Mouse (Mus musculus) cerebellum, postnatal 10 days (tissue): ENCODE measurements around the gene Slc35d3.
A peak's percentile ranks its signal among the peaks of the same experiment; 100 is the strongest.

ENCODE experiments used
- DNase-seq, 2 experiments: peaks; one replicate each; pipeline ENCODE4 v3.0.0; 2021; ENCODE audit warnings: mixed read lengths in 2 of 2

The Slc35d3 gene

DNA sequence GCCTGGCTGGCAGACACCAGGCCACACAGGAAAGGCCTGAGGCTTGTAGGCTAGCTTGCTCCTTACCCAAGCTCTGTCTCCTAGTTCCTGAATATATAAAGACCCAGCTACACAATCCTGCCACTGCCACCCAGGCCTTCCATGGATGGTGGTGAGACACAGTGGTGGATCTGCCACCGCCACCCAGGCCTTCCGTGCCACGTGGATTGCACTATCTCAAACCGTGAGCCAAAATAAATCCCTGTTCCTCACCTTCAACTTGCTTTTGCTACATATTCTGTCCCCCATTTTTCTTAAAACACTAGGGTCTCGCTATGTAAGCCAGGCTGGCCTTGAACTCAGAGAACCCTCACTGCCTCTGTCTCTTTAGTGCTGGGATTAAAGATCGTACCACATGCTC lies 17.0 kb downstream of the Slc35d3 start:
- no peak for DNase-seq

DNA sequence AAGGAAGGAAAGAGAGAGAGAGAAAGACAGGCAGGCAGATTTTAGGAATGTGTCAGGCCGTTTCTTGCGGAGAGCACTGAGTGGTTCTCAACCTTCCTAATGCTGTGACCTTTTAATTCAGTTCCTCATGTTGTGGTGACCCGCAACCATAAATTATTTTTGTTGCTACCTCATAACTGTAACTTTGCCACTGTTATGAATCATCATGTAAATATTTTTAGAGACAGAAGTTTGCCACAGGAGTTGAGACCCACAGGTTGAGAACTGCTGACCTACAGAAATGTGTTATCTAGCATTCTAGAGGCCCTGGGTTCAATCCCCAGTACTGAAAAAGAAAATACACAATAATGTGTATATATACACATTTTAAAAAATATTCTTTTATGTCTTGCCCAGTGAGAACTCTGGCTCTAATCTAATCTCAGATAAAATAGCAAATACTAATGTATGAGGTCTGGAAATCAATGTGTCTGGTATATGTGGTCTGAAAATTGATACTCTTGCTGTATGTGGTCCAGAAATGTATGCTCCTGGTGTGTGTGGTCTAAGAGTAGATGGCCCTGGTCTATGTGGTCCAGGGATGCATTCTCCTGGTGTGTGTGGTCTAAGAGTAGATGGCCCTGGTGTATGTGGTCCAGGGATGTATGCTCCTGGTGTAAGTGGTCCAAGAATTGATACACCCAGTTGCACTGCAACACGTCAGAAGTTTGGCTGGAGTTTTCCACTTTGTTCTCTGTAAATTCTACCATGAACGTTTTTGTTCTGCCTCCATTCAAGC lies 20.0 kb downstream of the Slc35d3 start:
- no peak for DNase-seq

DNA sequence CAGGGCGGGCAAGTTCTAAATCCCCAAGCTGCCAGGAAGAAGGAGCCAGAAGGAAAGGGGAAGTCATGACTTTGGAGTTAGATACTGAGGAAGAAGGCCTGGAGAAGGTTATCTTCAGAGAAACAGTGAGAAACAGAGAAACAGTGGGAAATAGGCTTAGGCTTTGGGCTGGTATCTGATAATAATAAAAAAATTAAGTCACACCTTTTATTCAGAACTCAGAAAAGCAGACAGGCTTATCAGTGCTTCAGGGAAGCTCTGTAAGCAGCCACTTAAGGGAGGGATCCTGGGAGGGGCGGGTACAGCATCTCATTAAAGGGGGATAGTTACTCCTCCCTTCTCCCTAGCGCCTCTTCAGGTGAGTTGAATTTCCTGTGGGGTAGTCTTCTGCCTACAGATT lies 30.3 kb downstream of the Slc35d3 start:
- no peak for DNase-seq

DNA sequence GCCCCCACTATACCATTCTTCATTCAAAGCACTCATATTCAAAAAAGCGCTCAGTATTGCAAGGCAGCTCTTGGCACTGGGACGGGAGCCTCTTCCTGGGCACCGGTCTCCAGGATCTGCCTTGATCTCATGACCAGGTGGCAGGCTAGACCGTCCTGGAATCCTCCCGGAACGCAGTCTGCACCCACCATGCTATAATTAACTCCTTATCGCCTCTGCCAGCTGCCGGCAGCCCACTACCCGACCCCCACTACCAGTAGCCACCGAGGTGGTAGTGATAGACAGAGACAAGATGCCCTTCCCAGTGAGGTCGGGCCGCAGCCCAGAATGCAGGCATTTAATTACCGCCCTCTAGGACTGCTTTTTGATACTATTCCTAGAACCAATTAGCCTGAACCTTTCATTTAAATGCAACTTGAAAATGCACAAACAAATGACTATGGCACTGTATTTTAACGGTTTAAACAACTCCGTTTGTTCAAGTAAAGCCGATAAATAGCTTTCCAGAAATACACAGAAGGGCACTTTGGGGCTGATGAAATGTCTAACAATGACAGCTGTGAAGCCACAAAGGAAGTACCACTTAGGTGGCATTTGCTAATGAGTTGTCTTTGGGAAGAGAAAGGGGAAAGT lies 32.4 kb downstream of the Slc35d3 start:
- peak; percentile 25 to 31 for DNase-seq

DNA sequence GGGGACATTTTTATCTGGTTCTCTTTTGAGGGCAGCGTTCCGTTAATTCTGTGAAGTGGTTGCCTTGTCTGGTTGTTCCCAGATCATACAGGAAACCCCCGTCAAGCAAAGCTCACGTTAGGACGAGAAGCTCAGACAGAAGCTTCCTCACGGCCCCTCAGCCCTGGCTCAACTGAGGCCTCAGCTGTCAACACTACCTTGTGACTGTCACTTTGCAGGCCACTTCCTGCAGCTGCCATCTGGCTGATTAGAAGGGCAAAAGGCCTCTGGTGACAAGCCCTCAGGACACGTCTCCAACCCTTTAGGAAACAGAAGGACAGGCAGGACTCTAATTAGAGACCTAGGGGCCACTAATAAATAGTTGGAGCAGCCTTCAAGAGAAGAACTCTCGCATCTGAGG lies 35.9 kb downstream of the Slc35d3 start:
- peak; percentile 56 to 72 for DNase-seq

DNA sequence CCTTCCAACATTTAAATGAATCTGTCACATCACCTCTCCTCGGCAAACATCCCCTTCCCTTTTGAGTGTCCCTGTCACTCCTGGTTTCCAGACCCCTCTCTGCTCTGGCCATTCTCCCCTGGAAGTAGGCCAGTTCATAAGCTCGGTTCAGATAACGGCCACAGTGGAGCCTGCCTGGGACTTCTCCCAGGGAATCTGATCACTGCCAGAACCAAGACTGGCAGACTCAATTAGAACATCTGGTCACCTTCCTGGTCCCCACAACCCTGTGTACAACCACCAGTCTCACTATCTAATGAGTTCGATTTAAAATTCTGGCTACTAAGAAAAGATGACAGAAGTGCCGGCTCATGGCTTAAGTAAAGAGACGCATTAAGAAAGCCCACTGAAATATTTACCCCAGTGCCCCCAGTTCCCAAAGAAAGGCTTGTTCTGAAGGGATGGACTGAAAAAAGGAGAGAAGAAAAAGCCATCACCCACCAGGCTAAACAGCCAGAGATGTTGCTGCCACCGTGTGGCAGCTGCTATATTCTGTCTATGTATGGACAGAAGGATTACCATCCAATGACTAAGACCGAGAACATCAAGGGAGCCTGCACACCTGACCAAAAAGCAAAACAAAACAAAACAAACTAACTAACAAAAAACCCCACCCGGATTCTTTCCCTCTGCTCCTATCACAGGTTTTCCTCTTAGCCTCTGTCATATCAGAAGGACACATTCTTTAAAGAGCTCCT lies 39.7 kb downstream of the Slc35d3 start:
- peak; percentile 77 to 78 for DNase-seq

DNA sequence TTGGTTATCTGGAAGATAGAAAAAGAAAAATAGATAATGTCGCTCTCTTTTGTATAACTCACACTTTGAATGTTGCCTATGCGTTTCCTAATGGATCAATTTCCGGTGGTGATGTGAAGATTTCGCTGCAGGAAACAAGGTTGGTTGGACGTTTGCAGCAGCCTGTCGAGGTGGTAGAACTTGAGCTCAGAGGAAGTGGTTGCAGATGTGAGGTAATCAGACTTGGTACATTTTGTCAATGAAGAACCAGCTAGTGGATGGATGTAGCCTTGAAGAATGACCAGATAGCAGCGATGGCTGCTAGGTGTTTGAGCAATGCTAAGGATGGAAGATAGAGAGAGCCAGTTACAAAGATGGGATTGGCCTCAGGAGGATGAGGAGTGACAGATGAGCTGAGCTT lies 46.5 kb downstream of the Slc35d3 start:
- no peak for DNase-seq

DNA sequence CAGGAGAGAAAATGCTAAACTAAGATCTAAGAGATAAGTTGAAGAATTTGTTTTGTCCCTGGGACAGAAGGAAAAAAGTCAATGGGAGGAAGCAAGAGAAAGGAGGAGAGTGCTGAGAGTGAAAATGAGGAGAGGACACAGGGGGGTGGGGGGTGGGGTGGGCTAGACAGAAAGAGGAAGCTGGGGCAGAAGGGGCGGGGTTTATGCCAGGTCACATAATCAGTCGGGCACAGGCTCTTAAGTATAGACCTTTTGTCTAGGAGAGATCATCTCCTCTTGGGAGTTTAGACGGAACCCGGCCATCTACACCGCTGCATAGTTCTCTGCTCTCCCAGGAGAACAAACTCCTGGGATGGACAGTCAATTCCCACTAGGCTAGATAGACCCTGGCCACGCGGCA lies 48.3 kb downstream of the Slc35d3 start:
- DNase-seq, result no peak
